Mouse (Mus musculus) midbrain, embryonic 11.5 days (tissue): Measurements from ENCODE around the gene Dse. TPM values are rescaled to one million over a fixed set of nuclear protein-coding genes. Genes with fewer than 3 reads are reported as not detected.

Experiments
- ATAC-seq: fragments of 200-750 bp; cut with Nextera tagmentation; 2 replicates; pipeline ENCODE4 v1.8.0; 2017; ENCODE audit warnings: moderate TSS enrichment, moderate library complexity; ENCODE audit not compliant: low FRiP score
- DNase-seq: peaks from one replicate; pipeline ENCODE4 v3.0.0; 2015; ENCODE audit warnings: low spot score; ENCODE audit errors: missing footprints
- H3K27ac ChIP-seq: fragments of 300-500 bp; sonication (generic); 2 replicates; pipeline ENCODE4 v1.5.1; 2014; ENCODE audit warnings: low read depth, low read length
- H3K27me3 ChIP-seq: fragments of 300-500 bp; sonication (generic); 2 replicates; pipeline ENCODE4 v1.6.1; 2014; ENCODE audit warnings: mild to moderate bottlenecking, low read length, moderate library complexity, mixed read lengths; ENCODE audit not compliant: control insufficient read depth, insufficient read depth
- H3K36me3 ChIP-seq: fragments of 300-500 bp; sonication (generic); 2 replicates; pipeline ENCODE4 v1.6.1; 2014; ENCODE audit warnings: mild to moderate bottlenecking, low read length, moderate library complexity, mixed read lengths; ENCODE audit not compliant: control insufficient read depth, insufficient read depth
- H3K4me1 ChIP-seq: fragments of 300-500 bp; sonication (generic); 2 replicates; pipeline ENCODE4 v1.6.1; 2014; ENCODE audit warnings: low read length; ENCODE audit not compliant: control insufficient read depth, insufficient read depth
- H3K4me2 ChIP-seq: fragments of 300-500 bp; sonication (generic); 2 replicates; pipeline ENCODE4 v1.6.1; 2014; ENCODE audit warnings: mild to moderate bottlenecking, moderate library complexity
- H3K4me3 ChIP-seq: fragments of 300-500 bp; sonication (generic); 2 replicates; pipeline ENCODE4 v1.5.1; 2014; ENCODE audit warnings: low read depth, low read length
- H3K9ac ChIP-seq: fragments of 300-500 bp; sonication (generic); 2 replicates; pipeline ENCODE4 v1.6.1; 2014; ENCODE audit warnings: low read length
- H3K9me3 ChIP-seq: fragments of 300-500 bp; sonication (generic); 2 replicates; pipeline ENCODE4 v1.6.1; 2016; ENCODE audit warnings: low read length; ENCODE audit not compliant: control insufficient read depth
- WGBS: fragments of 180-500 bp; shearing (Covaris S2); extraction: QIAGEN DNeasy Blood & Tissue Kit; methylation state at CpG from one replicate; pipeline ENCODE4 v1.1.7; 2014; 5-methylcytosine and 5-hydroxymethylcytosine counted together
- polyA plus RNA-seq: library from polyadenylated mRNA; unstranded; fragments of >200 nt; fragmentation: Nextera tagmentation; extraction: Ambion mirVana; gene quantifications from 2 replicates; pipeline ENCODE4 v1.2.1, GENCODE M21; 2014

The Dse gene
- polyA plus RNA-seq, 1 experiment from 2014 or later, result 21.1 TPM

DNA sequence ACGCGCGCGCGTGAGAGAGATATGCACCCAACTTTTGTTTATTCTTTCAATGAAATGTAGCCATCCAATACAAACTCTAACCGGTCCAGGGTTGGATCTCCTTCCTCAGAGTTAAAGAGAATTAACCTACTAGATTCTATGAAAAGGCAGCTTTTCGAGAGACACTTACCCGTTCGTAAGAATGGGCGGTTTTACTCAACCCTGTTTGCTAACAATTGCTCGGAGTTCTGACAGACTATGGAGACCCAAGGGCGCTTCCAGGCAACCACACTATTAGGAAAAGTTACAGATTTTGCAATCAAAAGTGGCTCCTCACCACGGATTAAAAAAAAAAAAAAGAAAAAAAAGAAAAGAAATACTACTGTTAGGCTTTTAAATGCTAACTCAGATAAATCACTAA, 516 bp upstream of the Dse start:
- Histone ChIP-seq H3K27me3 (no peaks in the 10 kb centered on the region), H3K4me1 (peaks cover 3% of the 10 kb centered on the region; the same call in 1 of the 2 replicates), H3K9me3 (no peaks in the 10 kb centered on the region), H3K36me3 (no peaks in the 10 kb centered on the region), H3K9ac (peak overlapping the region; percentile 76), H3K27ac (no peak overlapping the region), H3K4me2 (peak overlapping the region; percentile 69), H3K4me3 (peak overlapping the region; percentile 65)
- 4% methylated on average over 13 of the region's 13 CpGs for WGBS
- DNase-seq, result no peak
- no peak for ATAC-seq

DNA sequence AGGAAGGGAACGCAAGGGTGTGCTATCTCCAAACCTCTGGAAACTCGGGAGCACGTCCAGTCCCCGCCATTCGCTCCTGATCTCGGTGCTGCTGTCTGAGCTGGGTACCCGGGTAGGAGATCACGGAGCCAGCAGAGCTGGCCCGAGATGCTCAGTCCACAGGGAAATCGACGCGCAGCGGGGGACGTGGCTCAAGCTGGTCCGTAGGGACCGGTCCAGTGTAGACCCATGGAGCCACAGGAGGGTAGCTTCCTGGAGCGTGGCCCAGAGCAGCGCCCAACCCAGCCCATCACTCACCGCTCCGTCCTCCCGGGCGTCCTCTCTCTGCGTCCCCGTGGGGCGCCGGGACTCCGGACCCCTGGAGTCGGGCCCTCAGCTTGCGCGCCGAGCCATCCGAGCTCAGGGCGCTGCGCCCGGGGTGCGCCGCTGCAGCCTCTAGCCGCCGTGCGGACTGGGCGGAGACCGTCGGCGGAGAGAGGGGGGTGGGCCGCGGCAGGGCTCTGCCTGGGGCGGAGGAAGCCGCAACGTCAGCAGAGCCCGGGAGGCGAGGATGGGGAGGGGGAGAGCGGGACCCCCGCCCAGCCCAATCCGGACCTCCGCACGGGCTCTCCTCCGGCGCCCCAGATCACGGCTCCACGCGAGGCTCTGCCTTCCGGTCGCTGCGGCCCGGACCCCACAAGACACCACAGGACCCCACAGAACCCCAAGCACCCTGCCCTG, 572 bp downstream of the Dse start:
- ATAC-seq, result peak; percentile 96
- WGBS, result 0% methylated on average over 51 of the region's 65 CpGs

DNA sequence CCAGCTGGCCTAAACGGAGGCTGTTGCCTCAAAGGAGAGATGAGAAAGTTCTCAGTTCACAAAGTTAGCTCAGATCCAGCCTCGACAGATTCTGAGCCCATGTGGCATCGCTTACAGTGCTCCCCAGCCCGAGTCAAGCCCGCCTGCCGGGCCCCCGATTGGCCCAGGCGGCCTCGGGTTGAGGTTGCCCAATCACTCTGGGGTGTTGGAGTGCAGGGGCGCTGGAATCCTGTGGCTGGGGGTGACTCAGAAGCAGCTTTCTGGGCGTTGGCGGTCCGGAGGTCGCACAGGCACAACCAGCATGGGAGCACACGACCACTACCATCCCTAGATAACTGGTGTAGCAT, 1.1 kb downstream of the Dse start:
- peaks cover 3% of the 10 kb centered on the region; the same call in 1 of the 2 replicates for H3K4me1 ChIP-seq
- H3K9ac ChIP-seq, result peak overlapping the region; percentile 76
- H3K4me2 ChIP-seq, result peak overlapping the region; percentile 69
- peak overlapping the region; percentile 65 for H3K4me3 ChIP-seq
- ATAC-seq, result no peak
- H3K9me3 ChIP-seq, result no peaks in the 10 kb centered on the region
- no peak overlapping the region for H3K27ac ChIP-seq
- H3K36me3 ChIP-seq, result no peaks in the 10 kb centered on the region
- no peak for DNase-seq
- 1% methylated on average over 15 of the region's 15 CpGs for WGBS
- no peaks in the 10 kb centered on the region for H3K27me3 ChIP-seq

More for the DNA sequence above, 572 bp downstream of the Dse start:
- H3K36me3 ChIP-seq, result no peaks in the 10 kb centered on the region
- H3K4me3 ChIP-seq, result peak overlapping the region; percentile 65
- peak overlapping the region; percentile 69 for H3K4me2 ChIP-seq
- H3K4me1 ChIP-seq, result peaks cover 3% of the 10 kb centered on the region; the same call in 1 of the 2 replicates
- H3K27me3 ChIP-seq, result no peaks in the 10 kb centered on the region
- peak overlapping the region; percentile 55 for H3K27ac ChIP-seq
- DNase-seq, result peak; percentile 98
- H3K9ac ChIP-seq, result peak overlapping the region; percentile 76
- H3K9me3 ChIP-seq, result no peaks in the 10 kb centered on the region

DNA sequence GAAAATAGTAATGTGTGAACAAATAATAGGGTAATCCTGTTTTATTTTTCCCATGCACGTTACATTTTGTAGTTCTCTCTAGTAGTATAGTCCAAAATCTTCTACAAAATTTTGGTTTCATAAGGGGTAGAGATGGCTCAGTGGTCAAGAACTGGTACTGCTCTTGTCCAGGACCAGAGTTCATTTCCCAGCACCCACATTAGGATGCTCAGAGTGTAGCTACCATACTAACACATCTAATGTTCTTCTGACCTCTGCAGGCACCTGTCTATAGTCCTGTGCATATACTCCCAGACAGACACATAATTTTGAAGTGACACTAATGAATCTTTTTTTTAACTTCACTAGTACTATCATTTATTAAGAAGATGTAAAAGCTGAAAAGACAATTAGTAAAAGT, 1.7 kb downstream of the Dse start:
- 90% methylated on average over 1 of the region's 1 CpGs for WGBS
- H3K4me2 ChIP-seq, result no peak overlapping the region
- H3K36me3 ChIP-seq, result no peaks in the 10 kb centered on the region

DNA sequence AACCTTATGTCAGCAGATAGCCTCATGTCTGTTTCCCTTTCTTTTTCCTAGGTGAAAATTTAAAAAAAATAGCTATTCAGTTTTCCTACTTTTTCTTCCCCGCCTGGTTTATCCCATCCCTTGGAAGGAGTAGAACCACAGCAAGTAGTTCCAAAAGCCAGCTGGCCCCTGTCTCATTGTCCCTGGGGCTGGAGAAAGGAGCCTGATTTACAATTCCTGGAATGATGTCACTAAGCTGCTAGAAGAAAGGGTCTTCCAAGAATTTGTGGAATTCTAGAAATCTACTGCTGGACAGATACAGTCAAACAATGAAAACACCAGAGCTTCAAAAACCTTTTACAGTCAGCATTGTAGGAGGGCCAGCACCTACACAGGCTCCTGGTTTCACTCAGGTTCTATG, 6.8 kb downstream of the Dse start:
- Histone ChIP-seq H3K4me1 (no peaks in the 10 kb centered on the region), H3K9me3 (no peaks in the 10 kb centered on the region), H3K4me2 (no peak overlapping the region), H3K4me3 (no peak overlapping the region), H3K9ac (no peak overlapping the region), H3K27me3 (no peaks in the 10 kb centered on the region), H3K27ac (no peak overlapping the region), H3K36me3 (no peaks in the 10 kb centered on the region)
- WGBS, result 77% methylated on average over 1 of the region's 1 CpGs
- DNase-seq, result no peak
- no peak for ATAC-seq

More for the DNA sequence above, 1.7 kb downstream of the Dse start:
- H3K9me3 ChIP-seq, result no peaks in the 10 kb centered on the region
- no peak overlapping the region for H3K27ac ChIP-seq
- H3K27me3 ChIP-seq, result no peaks in the 10 kb centered on the region
- H3K9ac ChIP-seq, result no peak overlapping the region
- ATAC-seq (no peak), DNase-seq (peak; percentile 83)
- no peak overlapping the region for H3K4me3 ChIP-seq
- H3K4me1 ChIP-seq, result peaks cover 3% of the 10 kb centered on the region; the same call in 1 of the 2 replicates

DNA sequence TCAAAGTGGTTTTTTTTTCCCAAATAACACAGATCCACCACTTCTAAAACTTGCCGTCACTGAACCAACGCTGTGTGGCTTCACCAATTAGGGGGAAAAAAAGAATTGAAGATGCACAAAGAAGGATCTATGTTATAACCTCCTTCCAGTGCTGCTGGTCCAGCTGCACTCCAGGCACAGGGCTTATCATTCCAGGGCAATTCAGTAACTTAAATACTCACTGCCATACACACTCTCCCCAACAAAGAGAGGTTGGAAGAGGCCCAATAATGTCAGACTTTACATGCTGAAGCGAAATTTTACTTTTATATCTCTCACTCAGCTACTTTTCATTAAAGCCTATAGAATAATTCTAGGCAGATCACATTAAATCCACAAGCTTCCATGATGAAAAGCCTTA, 8.9 kb downstream of the Dse start:
- no peaks in the 10 kb centered on the region for H3K4me1 ChIP-seq
- no peak overlapping the region for H3K4me2 ChIP-seq
- no peak overlapping the region for H3K4me3 ChIP-seq
- no peak overlapping the region for H3K9ac ChIP-seq
- H3K27me3 ChIP-seq, result no peaks in the 10 kb centered on the region
- WGBS, result 92% methylated on average over 3 of the region's 3 CpGs
- H3K27ac ChIP-seq, result no peak overlapping the region
- no peak for DNase-seq
- no peak for ATAC-seq
- H3K9me3 ChIP-seq, result no peaks in the 10 kb centered on the region
- no peaks in the 10 kb centered on the region for H3K36me3 ChIP-seq

DNA sequence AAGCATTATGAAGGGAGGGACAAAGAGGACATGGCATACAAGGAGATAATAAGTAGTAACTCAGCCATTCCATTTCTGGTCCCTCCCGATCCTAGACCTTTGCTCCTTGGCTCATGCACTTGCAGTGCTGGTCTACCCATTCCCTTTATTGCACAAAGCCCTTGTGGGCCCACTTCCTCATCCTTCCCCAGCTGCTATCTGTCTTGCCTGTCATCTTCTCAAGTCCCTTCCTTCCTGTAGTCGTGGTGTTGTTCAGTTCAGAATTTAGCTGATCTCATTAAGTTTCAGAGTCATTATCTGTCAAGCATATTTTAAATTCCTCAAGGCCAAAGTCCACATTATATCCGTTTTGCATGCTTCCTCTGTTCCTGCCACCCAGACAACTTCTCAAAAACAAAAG, 9.5 kb downstream of the Dse start:
- 72% methylated on average over 3 of the region's 3 CpGs for WGBS
- Histone ChIP-seq H3K9me3 (no peaks in the 10 kb centered on the region), H3K4me2 (no peak overlapping the region), H3K4me1 (no peaks in the 10 kb centered on the region), H3K27ac (no peak overlapping the region), H3K9ac (no peak overlapping the region), H3K4me3 (no peak overlapping the region), H3K36me3 (no peaks in the 10 kb centered on the region), H3K27me3 (no peaks in the 10 kb centered on the region)
- ATAC-seq (no peak), DNase-seq (no peak)

DNA sequence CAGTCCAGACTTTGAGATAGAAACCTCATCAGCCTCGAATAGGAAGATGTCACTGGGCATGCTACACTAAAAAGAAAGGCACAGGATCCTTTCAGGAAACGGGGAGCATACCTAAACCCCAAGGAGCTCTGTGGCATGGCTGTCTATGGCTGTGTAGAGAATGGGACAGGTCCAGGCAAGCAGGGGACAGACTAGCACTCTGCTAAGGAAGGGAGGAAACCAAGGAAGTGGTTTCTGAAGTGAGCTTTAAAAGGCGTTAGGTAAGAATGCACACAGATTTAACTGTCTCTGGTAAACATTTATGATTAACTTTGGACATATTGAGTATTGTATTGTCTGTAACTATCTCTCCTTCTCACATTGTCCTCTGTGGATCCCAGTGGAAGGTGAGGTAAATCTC, 10.2 kb downstream of the Dse start:
- no peak overlapping the region for H3K4me2 ChIP-seq
- no peak overlapping the region for H3K9ac ChIP-seq
- H3K27ac ChIP-seq, result no peak overlapping the region
- no peaks in the 10 kb centered on the region for H3K36me3 ChIP-seq
- 77% methylated on average over 3 of the region's 3 CpGs for WGBS
- no peaks in the 10 kb centered on the region for H3K4me1 ChIP-seq
- DNase-seq (no peak), ATAC-seq (no peak)
- no peak overlapping the region for H3K4me3 ChIP-seq
- H3K9me3 ChIP-seq, result no peaks in the 10 kb centered on the region
- H3K27me3 ChIP-seq, result no peaks in the 10 kb centered on the region

DNA sequence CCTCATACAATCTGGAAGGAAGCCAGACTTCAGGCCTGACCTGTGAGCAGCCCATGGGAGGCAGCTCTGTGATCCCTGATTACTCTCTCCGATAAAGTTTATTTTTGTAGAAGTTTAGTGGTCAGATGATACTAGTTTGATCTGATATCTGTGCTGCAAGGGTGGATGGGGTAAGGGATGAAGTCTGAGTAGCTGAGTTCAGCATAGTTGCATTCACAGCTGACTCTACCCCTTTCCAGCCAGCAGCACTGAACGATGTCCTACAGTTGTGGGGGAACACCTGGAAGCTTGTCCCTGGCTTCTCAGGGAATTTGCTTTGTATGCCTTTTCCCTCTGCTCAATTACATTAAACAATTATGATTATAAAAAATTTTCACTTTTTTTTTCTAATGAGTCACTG, 12.6 kb downstream of the Dse start:
- no peaks in the 10 kb centered on the region for H3K36me3 ChIP-seq
- H3K9ac ChIP-seq, result no peak overlapping the region
- no peaks in the 10 kb centered on the region for H3K27me3 ChIP-seq
- no peak overlapping the region for H3K4me3 ChIP-seq
- H3K9me3 ChIP-seq, result no peaks in the 10 kb centered on the region
- DNase-seq (no peak), ATAC-seq (no peak)
- no peak overlapping the region for H3K4me2 ChIP-seq
- WGBS, result 92% methylated on average over 2 of the region's 2 CpGs
- no peaks in the 10 kb centered on the region for H3K4me1 ChIP-seq
- no peak overlapping the region for H3K27ac ChIP-seq
